Mouse (Mus musculus) inflammation-experienced regulatory T-cells, adult 6 months (primary cell): ENCODE measurements around the gene Il21r. TPM values are rescaled to one million over a fixed set of nuclear protein-coding genes. Genes with fewer than 3 reads are reported as not detected.

Experiments
- ATAC-seq: one replicate; pipeline ENCODE4 v1.8.0; 2017
- polyA plus RNA-seq, 3 experiments: library from polyadenylated mRNA; unstranded; fragments of 100-300 nt; shearing (Covaris generic); gene quantifications; one replicate each; pipeline ENCODE4 v1.2.1; 2017

The Il21r gene
- polyA plus RNA-seq, 3 experiments from 2014 or later, result 68.7 to 92.3 (median 73.8) TPM

GRCm38 (mm10) chr7:125645413-125645812, 42.2 kb downstream of the Il21r start:
- no peak for ATAC-seq

GRCm38 (mm10) chr7:125649013-125649412, 45.8 kb downstream of the Il21r start:
- no peak for ATAC-seq

GRCm38 (mm10) chr7:125657511-125657910, 54.3 kb downstream of the Il21r start:
- ATAC-seq, result no peak

- no peak for ATAC-seq
These were observed 60.4 kb downstream of the Il21r start for GRCm38 (mm10) chr7:125663654-125664053.

- ATAC-seq, result no peak
These were observed 67.6 kb downstream of the Il21r start for GRCm38 (mm10) chr7:125670865-125671264.

- ATAC-seq, result no peak
These were observed 68.2 kb downstream of the Il21r start for GRCm38 (mm10) chr7:125671396-125671795.

- no peak for ATAC-seq
These were observed 71.7 kb downstream of the Il21r start for GRCm38 (mm10) chr7:125674916-125675315.

- no peak for ATAC-seq
These were observed 75.5 kb downstream of the Il21r start for GRCm38 (mm10) chr7:125678756-125679155.

GRCm38 (mm10) chr7:125679936-125680335, 76.7 kb downstream of the Il21r start:
- ATAC-seq, result no peak

Other genes with a start within 250 kb of the Il21r start
- 1 to 10 TPM; 2.4 to 7.3 (median 4.5) TPM for gene Kdm8, start 158.8 kb upstream of the Il21r start, polyA plus RNA-seq
- gene Nsmce1, start 111.8 kb upstream of the Il21r start, polyA plus RNA-seq, result 100 to 1,000 TPM in 1 of 3 experiments, 10 to 100 TPM in 2; 87.0 to 103 (median 99.4) TPM
- 10 to 100 TPM; 37.9 to 62.8 (median 54.6) TPM for gene Il4ra, start 51.3 kb upstream of the Il21r start, polyA plus RNA-seq
- gene Gtf3c1, start 104.4 kb downstream of the Il21r start, polyA plus RNA-seq, result 10 to 100 TPM; 17.1 to 27.4 (median 23.4) TPM
- 1 to 10 TPM; 5.2 to 6.0 (median 5.6) TPM for gene D430042O09Rik, start 104.5 kb downstream of the Il21r start, polyA plus RNA-seq